Mouse (Mus musculus) liver, embryonic 15.5 days (tissue): Measurements from ENCODE around the gene Nqo1. TPM values are rescaled to one million over a fixed set of nuclear protein-coding genes. Genes with fewer than 3 reads are reported as not detected.

Source experiments
- ATAC-seq: fragments of 200-750 bp; cut with Nextera tagmentation; 2 replicates; pipeline ENCODE4 v1.8.0; 2017; ENCODE audit warnings: moderate number of reproducible peaks, mild to moderate bottlenecking, moderate library complexity; ENCODE audit not compliant: insufficient read depth
- H3K27ac ChIP-seq: fragments of 300-500 bp; sonication (generic); replicated peaks from 2 replicates; pipeline ENCODE4 v1.5.1; 2015; ENCODE audit warnings: mild to moderate bottlenecking, inconsistent platforms
- H3K27me3 ChIP-seq: fragments of 300-500 bp; sonication (generic); 2 replicates; pipeline ENCODE4 v1.6.1; 2015; ENCODE audit warnings: mild to moderate bottlenecking, inconsistent platforms
- H3K36me3 ChIP-seq: fragments of 300-500 bp; sonication (generic); replicated peaks from 2 replicates; pipeline ENCODE4 v1.6.1; 2015; ENCODE audit warnings: moderate library complexity, mild to moderate bottlenecking, inconsistent platforms
- H3K4me1 ChIP-seq: fragments of 300-500 bp; sonication (generic); replicated peaks from 2 replicates; pipeline ENCODE4 v1.6.1; 2015; ENCODE audit warnings: inconsistent platforms
- H3K4me2 ChIP-seq: fragments of 300-500 bp; sonication (generic); 2 replicates; pipeline ENCODE4 v1.6.1; 2015; ENCODE audit warnings: moderate library complexity, mild to moderate bottlenecking, inconsistent platforms
- H3K4me3 ChIP-seq: fragments of 300-500 bp; sonication (generic); replicated peaks from 2 replicates; pipeline ENCODE4 v1.5.1; 2015; ENCODE audit warnings: mild to moderate bottlenecking, inconsistent platforms
- H3K9ac ChIP-seq: fragments of 300-500 bp; sonication (generic); 2 replicates; pipeline ENCODE4 v1.6.1; 2015; ENCODE audit warnings: moderate library complexity, mild to moderate bottlenecking, inconsistent platforms
- H3K9me3 ChIP-seq: fragments of 300-500 bp; sonication (generic); replicated peaks from 2 replicates; pipeline ENCODE4 v1.6.1; 2016; ENCODE audit warnings: inconsistent platforms
- WGBS: fragments of 180-500 bp; shearing (Covaris S2); methylation state at CpG from one replicate; pipeline ENCODE4 v1.1.7; 2015; ENCODE audit warnings: mixed read lengths; ENCODE audit not compliant: insufficient replicate concordance; 5-methylcytosine and 5-hydroxymethylcytosine counted together
- polyA plus RNA-seq: library from polyadenylated mRNA; unstranded; fragments of >200 nt; fragmentation: Nextera tagmentation; extraction: Ambion mirVana; gene quantifications from 2 replicates; pipeline ENCODE4 v1.2.1, GENCODE M21; 2015

Nqo1 gene
- polyA plus RNA-seq, 1 experiment from 2014 or later, result 15.0 TPM

DNA sequence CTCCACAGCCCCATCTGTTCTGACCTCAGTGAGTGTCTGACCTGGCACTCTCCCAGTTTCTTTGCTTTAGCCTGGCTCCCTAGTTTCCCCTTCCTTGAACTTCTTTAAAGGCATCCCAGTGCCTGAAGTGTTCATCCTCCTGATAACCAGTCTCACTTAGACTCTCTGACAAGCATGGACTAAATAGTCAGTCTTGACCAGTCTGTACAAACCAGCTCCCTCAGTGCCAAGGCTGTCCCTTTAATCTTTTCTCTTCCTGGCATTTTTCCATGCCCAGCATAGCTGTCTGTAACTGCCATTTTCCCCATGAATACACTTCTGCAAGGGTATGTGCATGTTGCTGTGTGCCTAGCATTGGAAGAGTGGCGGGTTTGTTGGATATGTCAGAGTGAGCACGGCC is 17.9 kb downstream of the Nqo1 start:
- 85% methylated on average over 2 of the region's 2 CpGs for WGBS
- Histone ChIP-seq H3K4me2 (no peak overlapping the region), H3K9me3 (no peaks in the 10 kb centered on the region), H3K4me1 (no peaks in the 10 kb centered on the region), H3K4me3 (no peak overlapping the region), H3K27me3 (no peaks in the 10 kb centered on the region), H3K36me3 (0 out of 2 replicates have a peak, but pooled peaks cover 2% of the 10 kb centered on the region), H3K9ac (no peak overlapping the region), H3K27ac (no peak overlapping the region)
- ATAC-seq, result no peak

DNA sequence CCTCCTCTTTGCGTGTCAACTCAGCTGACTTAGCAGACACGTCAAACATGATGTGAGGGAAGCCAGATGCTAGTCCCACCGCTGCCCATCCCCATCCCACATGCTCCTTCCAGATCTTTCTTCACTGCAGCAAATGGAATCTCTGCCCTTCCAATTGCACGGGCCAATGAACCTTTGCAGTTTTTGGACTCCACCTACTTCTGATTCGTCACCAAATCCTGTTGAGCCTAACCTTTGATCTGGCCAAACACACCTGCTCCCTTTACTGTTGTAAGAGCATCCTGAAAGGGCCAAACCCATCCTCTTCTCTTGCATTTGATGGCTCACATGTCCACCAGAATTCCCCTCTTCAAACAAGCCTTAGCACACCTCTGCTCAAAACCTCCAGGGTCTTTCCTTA is 18.4 kb downstream of the Nqo1 start:
- ATAC-seq, result no peak
- Histone ChIP-seq H3K4me2 (no peak overlapping the region), H3K9me3 (no peaks in the 10 kb centered on the region), H3K36me3 (0 out of 2 replicates have a peak, but pooled peaks cover 4% of the 10 kb centered on the region), H3K27ac (no peak overlapping the region), H3K4me3 (no peak overlapping the region), H3K27me3 (no peaks in the 10 kb centered on the region), H3K4me1 (no peaks in the 10 kb centered on the region), H3K9ac (no peak overlapping the region)
- 49% methylated on average over 5 of the region's 5 CpGs for WGBS

DNA sequence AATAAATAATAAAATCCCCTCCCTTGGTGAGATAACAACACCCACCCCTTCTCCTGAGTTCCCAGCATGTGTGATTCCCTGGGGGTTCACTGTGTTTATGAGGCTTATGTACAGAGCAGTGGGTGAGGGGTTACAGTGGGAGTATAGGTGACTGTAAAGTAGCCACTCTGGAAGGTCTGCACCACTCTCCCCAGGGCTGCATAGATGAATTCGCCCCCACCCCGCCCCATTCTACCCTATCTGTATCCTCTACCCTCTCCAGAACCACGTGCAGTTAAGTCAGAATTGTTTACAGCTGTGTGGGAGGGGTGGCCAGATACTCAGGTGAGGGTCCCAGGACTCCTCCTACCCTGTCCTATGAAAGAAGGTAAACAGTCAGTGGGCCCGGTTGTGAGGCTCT is 20.1 kb downstream of the Nqo1 start:
- WGBS, result 47% methylated on average over 4 of the region's 4 CpGs

DNA sequence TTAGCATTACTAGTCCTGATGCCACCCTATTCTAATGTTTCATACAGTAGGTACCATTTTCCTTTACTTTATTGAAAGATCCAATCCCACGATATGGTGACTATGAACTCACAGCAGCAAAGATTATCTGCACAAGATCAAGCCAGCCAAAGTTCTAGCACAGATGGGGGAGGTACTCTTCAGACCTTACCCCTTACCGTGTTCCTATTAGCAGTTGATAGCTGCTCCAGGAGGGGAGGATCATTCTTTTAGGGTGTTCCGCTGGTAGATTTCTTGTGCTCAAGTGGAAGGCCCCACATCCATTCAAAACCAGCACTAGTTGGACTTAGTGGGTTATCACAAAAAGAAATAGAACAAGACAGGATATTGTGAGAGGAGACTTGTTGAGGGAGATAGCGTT is 21.3 kb downstream of the Nqo1 start:
- WGBS, result 73% methylated on average over 4 of the region's 4 CpGs
- ATAC-seq, result no peak
- no peak overlapping the region for H3K9ac ChIP-seq
- no peak overlapping the region for H3K4me2 ChIP-seq
- no peak overlapping the region for H3K27ac ChIP-seq
- H3K4me3 ChIP-seq, result no peak overlapping the region
- H3K9me3 ChIP-seq, result no peaks in the 10 kb centered on the region
- H3K36me3 ChIP-seq, result peaks cover 7% of the 10 kb centered on the region; the same call in 1 of the 2 replicates
- no peaks in the 10 kb centered on the region for H3K4me1 ChIP-seq
- no peaks in the 10 kb centered on the region for H3K27me3 ChIP-seq

More for the DNA sequence above, 20.1 kb downstream of the Nqo1 start:
- Histone ChIP-seq H3K9ac (no peak overlapping the region), H3K27ac (no peak overlapping the region), H3K27me3 (no peaks in the 10 kb centered on the region), H3K4me1 (no peaks in the 10 kb centered on the region), H3K36me3 (0 out of 2 replicates have a peak, but pooled peaks cover 4% of the 10 kb centered on the region), H3K4me3 (no peak overlapping the region), H3K4me2 (no peak overlapping the region), H3K9me3 (no peaks in the 10 kb centered on the region)
- no peak for ATAC-seq

DNA sequence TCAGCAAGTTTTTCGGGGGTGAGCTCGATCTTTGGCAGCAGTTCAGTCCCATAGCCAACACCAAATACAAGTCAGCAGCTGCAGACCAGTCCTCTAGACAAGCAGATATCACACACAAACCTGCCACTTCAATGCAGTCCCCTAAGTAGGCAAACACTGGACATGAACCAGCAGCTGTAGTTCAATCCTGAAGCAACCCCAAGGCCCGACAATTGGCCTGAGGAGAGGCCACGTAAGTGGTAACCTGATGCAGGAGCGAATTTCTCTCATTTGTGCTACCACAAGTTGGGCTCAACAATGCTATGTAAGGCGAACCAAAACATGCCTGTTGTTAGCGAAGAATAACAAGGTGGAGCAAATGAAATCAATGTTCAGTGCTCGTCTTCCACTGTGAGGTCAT is 22.3 kb downstream of the Nqo1 start:
- H3K36me3 ChIP-seq, result peaks cover 7% of the 10 kb centered on the region; the same call in 1 of the 2 replicates
- H3K27ac ChIP-seq, result no peak overlapping the region
- H3K9me3 ChIP-seq, result no peaks in the 10 kb centered on the region
- no peak for ATAC-seq
- no peak overlapping the region for H3K4me3 ChIP-seq
- H3K4me1 ChIP-seq, result no peaks in the 10 kb centered on the region
- H3K4me2 ChIP-seq, result no peak overlapping the region
- 78% methylated on average over 8 of the region's 8 CpGs for WGBS
- H3K27me3 ChIP-seq, result no peaks in the 10 kb centered on the region
- H3K9ac ChIP-seq, result no peak overlapping the region

DNA sequence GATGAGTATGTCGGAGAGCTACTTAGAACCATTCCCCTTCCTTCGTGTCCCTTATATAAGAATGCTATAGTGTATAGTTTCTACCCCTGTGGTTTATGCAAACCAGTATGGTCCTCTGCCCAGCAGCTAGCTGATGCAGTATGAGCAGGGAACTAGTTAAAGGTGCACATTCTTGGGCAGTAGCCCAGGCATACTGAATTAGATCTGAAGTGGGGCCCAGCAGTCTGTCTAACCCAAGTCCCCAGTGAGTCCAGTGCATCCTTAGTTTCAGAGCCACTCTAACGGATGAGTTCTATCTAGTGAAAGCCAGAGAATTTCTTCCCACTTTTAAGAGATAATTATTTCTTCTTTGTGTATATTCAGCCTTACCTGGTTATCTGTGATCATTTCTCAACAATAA is 25.7 kb downstream of the Nqo1 start:
- 75% methylated on average over 3 of the region's 3 CpGs for WGBS
- Histone ChIP-seq H3K27me3 (no peaks in the 10 kb centered on the region), H3K9ac (no peak overlapping the region), H3K27ac (no peak overlapping the region), H3K4me3 (no peak overlapping the region), H3K4me2 (no peak overlapping the region), H3K9me3 (no peaks in the 10 kb centered on the region), H3K4me1 (no peaks in the 10 kb centered on the region), H3K36me3 (peaks cover 8% of the 10 kb centered on the region)
- no peak for ATAC-seq

DNA sequence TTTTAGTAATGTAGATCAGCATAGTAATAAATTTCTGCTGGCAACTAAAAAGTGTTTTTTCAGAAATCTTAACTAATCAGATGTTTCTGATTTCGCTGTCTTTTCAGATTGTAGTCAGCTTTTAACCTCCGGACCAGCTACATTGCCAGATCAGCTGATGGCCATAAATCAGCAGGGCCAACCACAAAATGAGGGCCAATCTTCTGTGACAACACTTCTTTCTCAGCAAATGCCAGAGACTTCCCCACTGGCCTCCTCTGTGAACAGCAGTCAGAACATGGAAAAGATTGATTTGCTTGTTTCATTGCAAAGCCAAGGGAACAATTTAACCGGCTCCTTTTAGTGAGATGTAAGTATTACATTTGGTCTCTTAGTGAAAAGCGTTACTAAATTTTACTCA is 32.7 kb downstream of the Nqo1 start:
- Histone ChIP-seq H3K36me3 (peaks cover 46% of the 10 kb centered on the region), H3K27ac (no peak overlapping the region), H3K4me2 (no peak overlapping the region), H3K4me3 (no peak overlapping the region), H3K4me1 (no peaks in the 10 kb centered on the region), H3K9ac (no peak overlapping the region), H3K9me3 (no peaks in the 10 kb centered on the region), H3K27me3 (no peaks in the 10 kb centered on the region)
- ATAC-seq, result no peak
- 71% methylated on average over 4 of the region's 4 CpGs for WGBS

Other genes with a start within 250 kb of the Nqo1 start
- gene Nfat5, start 109.7 kb downstream of the Nqo1 start, polyA plus RNA-seq, result 1.3 and 1.6 TPM in 2 replicates
- 26.0 and 27.1 TPM in 2 replicates for gene Nob1, start 21.8 kb upstream of the Nqo1 start, polyA plus RNA-seq
- 29.7 and 32.3 TPM in 2 replicates for gene Wwp2, start 33.2 kb upstream of the Nqo1 start, polyA plus RNA-seq
- gene Psmd7, start 185.3 kb upstream of the Nqo1 start, polyA plus RNA-seq, result 118 and 120 TPM in 2 replicates